Mouse (Mus musculus) erythroblast, embryonic 14.5 days (primary cell): Measurements from ENCODE around the gene Mrps33. TPM values are rescaled to one million over a fixed set of nuclear protein-coding genes. Genes with fewer than 3 reads are reported as not detected.

Experiments
- H3K27me3 ChIP-seq: 2 replicates; pipeline ENCODE4 v1.6.1; 2012; ENCODE audit warnings: inconsistent platforms; ENCODE audit not compliant: control insufficient read depth
- H3K36me3 ChIP-seq: 2 replicates; pipeline ENCODE4 v1.6.1; 2012; ENCODE audit warnings: mild to moderate bottlenecking, inconsistent platforms; ENCODE audit not compliant: control insufficient read depth
- H3K4me1 ChIP-seq: 2 replicates; pipeline ENCODE4 v1.6.1; 2012; ENCODE audit warnings: inconsistent platforms; ENCODE audit not compliant: control insufficient read depth
- H3K4me3 ChIP-seq: replicated peaks from 2 replicates; pipeline ENCODE3; 2012; ENCODE audit warnings: moderate library complexity, mild to moderate bottlenecking, inconsistent platforms
- H3K9me3 ChIP-seq: 2 replicates; pipeline ENCODE4 v1.6.1; 2012; ENCODE audit warnings: low read length, inconsistent platforms, mixed read lengths; ENCODE audit not compliant: control insufficient read depth
- GATA1 ChIP-seq: IDR thresholded peaks from 2 replicates; pipeline ENCODE4 v1.6.1; 2012; ENCODE audit warnings: low read length, inconsistent platforms, mixed read lengths
- TAL1 ChIP-seq: IDR thresholded peaks from 3 replicates; pipeline ENCODE4 v1.6.1; 2012; ENCODE audit warnings: low read length, inconsistent platforms, mixed read lengths
- polyA plus RNA-seq: library from polyadenylated mRNA; stranded (reverse); fragments of >175 nt; gene quantifications from 2 replicates; pipeline ENCODE4 v1.2.3, GENCODE M21; 2012

Gene Mrps33
- polyA plus RNA-seq, 1 experiment = 0.60 TPM

- Histone ChIP-seq H3K9me3 (no peaks in the 10 kb centered on the region), H3K4me1 (peaks cover 6% of the 10 kb centered on the region; the same call in 1 of the 2 replicates), H3K27me3 (peaks cover 30% of the 10 kb centered on the region), H3K36me3 (no peaks in the 10 kb centered on the region), H3K4me3 (no peak overlapping the region)
- TF ChIP-seq GATA1 (no peak), TAL1 (no peak)
Measured at GRCm38 (mm10) chr6:39783521-39783920, 27.3 kb downstream of the Mrps33 start.

- H3K9me3 ChIP-seq = no peaks in the 10 kb centered on the region
- no peaks in the 10 kb centered on the region for H3K36me3 ChIP-seq
- TF ChIP-seq GATA1 = no peak
- TF ChIP-seq TAL1 = no peak
- peaks cover 6% of the 10 kb centered on the region; the same call in 1 of the 2 replicates for H3K4me1 ChIP-seq
- no peak overlapping the region for H3K4me3 ChIP-seq
- H3K27me3 ChIP-seq = peaks cover 22% of the 10 kb centered on the region
Measured at GRCm38 (mm10) chr6:39782618-39783017, 28.2 kb downstream of the Mrps33 start.

- H3K27me3 ChIP-seq = peaks cover 20% of the 10 kb centered on the region
- H3K36me3 ChIP-seq = no peaks in the 10 kb centered on the region
- peaks cover 6% of the 10 kb centered on the region; the same call in 1 of the 2 replicates for H3K4me1 ChIP-seq
- H3K9me3 ChIP-seq = no peaks in the 10 kb centered on the region
- H3K4me3 ChIP-seq = no peak overlapping the region
- no peak for TF ChIP-seq GATA1
- TF ChIP-seq TAL1 = no peak
Measured at GRCm38 (mm10) chr6:39781766-39782530, 28.8 kb downstream of the Mrps33 start.

- no peak for TF ChIP-seq GATA1
- TF ChIP-seq TAL1 = no peak
Measured at GRCm38 (mm10) chr6:39780857-39781666, 29.7 kb downstream of the Mrps33 start.

GRCm38 (mm10) chr6:39778506-39778905 lies 32.3 kb downstream of the Mrps33 start:
- no peak for TF ChIP-seq GATA1
- no peak for TF ChIP-seq TAL1
- Histone ChIP-seq H3K36me3 (no peaks in the 10 kb centered on the region), H3K4me3 (no peak overlapping the region), H3K4me1 (peaks cover 6% of the 10 kb centered on the region; the same call in 1 of the 2 replicates), H3K9me3 (no peaks in the 10 kb centered on the region), H3K27me3 (peaks cover 20% of the 10 kb centered on the region)

More at GRCm38 (mm10) chr6:39780857-39781666, 29.7 kb downstream of the Mrps33 start:
- Histone ChIP-seq H3K36me3 (no peaks in the 10 kb centered on the region), H3K4me3 (no peak overlapping the region), H3K9me3 (no peaks in the 10 kb centered on the region), H3K4me1 (peaks cover 6% of the 10 kb centered on the region; the same call in 1 of the 2 replicates), H3K27me3 (peaks cover 20% of the 10 kb centered on the region)

- H3K4me1 ChIP-seq = peaks cover under 1% of the 10 kb centered on the region; the same call in 1 of the 2 replicates
- H3K9me3 ChIP-seq = no peaks in the 10 kb centered on the region
- TF ChIP-seq TAL1 = no peak
- TF ChIP-seq GATA1 = no peak
- H3K4me3 ChIP-seq = no peak overlapping the region
- H3K36me3 ChIP-seq = no peaks in the 10 kb centered on the region
- peaks cover 10% of the 10 kb centered on the region for H3K27me3 ChIP-seq
Measured at GRCm38 (mm10) chr6:39776275-39776674, 34.5 kb downstream of the Mrps33 start.

- Histone ChIP-seq H3K4me3 (no peak overlapping the region), H3K27me3 (peaks cover 1% of the 10 kb centered on the region), H3K9me3 (no peaks in the 10 kb centered on the region), H3K4me1 (no peaks in the 10 kb centered on the region), H3K36me3 (no peaks in the 10 kb centered on the region)
- TF ChIP-seq TAL1 (no peak), GATA1 (no peak)
Measured at GRCm38 (mm10) chr6:39775029-39775428, 35.8 kb downstream of the Mrps33 start.

GRCm38 (mm10) chr6:39757229-39757628 lies 53.6 kb downstream of the Mrps33 start:
- H3K4me1 ChIP-seq = no peaks in the 10 kb centered on the region
- H3K4me3 ChIP-seq = no peak overlapping the region
- TF ChIP-seq TAL1 = no peak
- TF ChIP-seq GATA1 = no peak
- H3K36me3 ChIP-seq = no peaks in the 10 kb centered on the region
- H3K9me3 ChIP-seq = no peaks in the 10 kb centered on the region
- no peaks in the 10 kb centered on the region for H3K27me3 ChIP-seq

Other genes starting within 250 kb of the Mrps33 start
- 0.23 and 0.31 TPM in 2 replicates for gene Adck2, start 237.1 kb downstream of the Mrps33 start, polyA plus RNA-seq
- gene Gm42420, start 225.2 kb downstream of the Mrps33 start, polyA plus RNA-seq = not detected in 2 replicates
- 43.0 and 48.6 TPM in 2 replicates for gene Ndufb2, start 218.4 kb downstream of the Mrps33 start, polyA plus RNA-seq
- gene Braf, start 85.5 kb downstream of the Mrps33 start, polyA plus RNA-seq = 0.10 and 0.13 TPM in 2 replicates
- gene Tmem178b, start 62.3 kb upstream of the Mrps33 start, polyA plus RNA-seq = 0.01 TPM in 1 of 2 replicates, not detected in the other